Mouse (Mus musculus): Measurements from ENCODE around the gene Rbp1.

GRCm38 (mm10) chr9:98466709-98467108 is 43.9 kb downstream of the Rbp1 start:
- TF ChIP-seq CHD2 (IDR thresholded peaks at IDR 0.05; ENCODE audit: low read depth, low read length) (no peak), MAFK (IDR thresholded peaks at IDR 0.05; ENCODE audit: insufficient read depth, low read depth, low read length) (no peak), ZC3H11A (IDR thresholded peaks at IDR 0.05; ENCODE audit: borderline replicate concordance, low read depth, low read length) (no peak), ZNF384 (IDR thresholded peaks at IDR 0.05; ENCODE audit: low read depth, low read length) (no peak)
